Mouse (Mus musculus): ENCODE data around the gene Actr2. TPM values are rescaled to one million over a fixed set of nuclear protein-coding genes. Genes with fewer than 3 reads are reported as not detected.

Gene Actr2
- polyA plus RNA-seq, 1 experiment from 2014 or later, result 103 TPM

GRCm38 (mm10) chr11:20059736-20060135, 53.0 kb downstream of the Actr2 start:
- WGBS, result 83% methylated on average over 3 of the region's 3 CpGs
- no peak overlapping the region for H3K9ac ChIP-seq (ENCODE audit: low read depth, low read length)
- no peak overlapping the region for H3K4me2 ChIP-seq (ENCODE audit: low read length)
- no peak for ATAC-seq (replicated peaks; ENCODE audit: low FRiP score, low read depth)
- TF ChIP-seq CTCF (IDR thresholded peaks at IDR 0.05; ENCODE audit: low read depth), result no peak
- H3K4me1 ChIP-seq (replicated peaks; ENCODE audit: insufficient read depth, low read length), result no peaks in the 10 kb centered on the region
- H3K9me3 ChIP-seq (replicated peaks; ENCODE audit: low read length), result no peaks in the 10 kb centered on the region
- no peak overlapping the region for H3K27ac ChIP-seq
- peaks cover 16% of the 10 kb centered on the region; the same call in 1 of the 2 replicates for H3K36me3 ChIP-seq (ENCODE audit: insufficient read depth, low read length)
- no peaks in the 10 kb centered on the region for H3K27me3 ChIP-seq (ENCODE audit: insufficient read depth, low read length)
- DNase-seq (ENCODE audit: low spot score), result no peak
- H3K4me3 ChIP-seq (replicated peaks; ENCODE audit: low read depth, low read length), result no peak overlapping the region

GRCm38 (mm10) chr11:20057429-20057828, 55.3 kb downstream of the Actr2 start:
- WGBS, result 98% methylated on average over 2 of the region's 2 CpGs
- Histone ChIP-seq H3K4me1 (replicated peaks; ENCODE audit: insufficient read depth, low read length) (no peaks in the 10 kb centered on the region), H3K9me3 (replicated peaks; ENCODE audit: low read length) (no peaks in the 10 kb centered on the region), H3K27ac (no peak overlapping the region), H3K36me3 (ENCODE audit: insufficient read depth, low read length) (peaks cover 10% of the 10 kb centered on the region; the same call in 1 of the 2 replicates), H3K27me3 (ENCODE audit: insufficient read depth, low read length) (no peaks in the 10 kb centered on the region), H3K9ac (ENCODE audit: low read depth, low read length) (no peak overlapping the region), H3K4me3 (replicated peaks; ENCODE audit: low read depth, low read length) (no peak overlapping the region), H3K4me2 (ENCODE audit: low read length) (no peak overlapping the region)
- ATAC-seq (replicated peaks; ENCODE audit: low FRiP score, low read depth) (no peak), DNase-seq (ENCODE audit: low spot score) (no peak)
- TF ChIP-seq CTCF (IDR thresholded peaks at IDR 0.05; ENCODE audit: low read depth), result no peak

- Histone ChIP-seq H3K27ac (no peak overlapping the region), H3K9me3 (replicated peaks; ENCODE audit: low read length) (no peaks in the 10 kb centered on the region), H3K36me3 (ENCODE audit: insufficient read depth, low read length) (peaks cover 8% of the 10 kb centered on the region; the same call in 1 of the 2 replicates), H3K27me3 (ENCODE audit: insufficient read depth, low read length) (no peaks in the 10 kb centered on the region), H3K4me3 (replicated peaks; ENCODE audit: low read depth, low read length) (no peak overlapping the region), H3K9ac (ENCODE audit: low read depth, low read length) (no peak overlapping the region), H3K4me2 (ENCODE audit: low read length) (no peak overlapping the region), H3K4me1 (replicated peaks; ENCODE audit: insufficient read depth, low read length) (no peaks in the 10 kb centered on the region)
- no peak for ATAC-seq (replicated peaks; ENCODE audit: low FRiP score, low read depth)
- WGBS, result 84% methylated on average over 1 of the region's 1 CpGs
- peak; percentile 33 for TF ChIP-seq CTCF (IDR thresholded peaks at IDR 0.05; ENCODE audit: low read depth)
- no peak for DNase-seq (ENCODE audit: low spot score)
Measured at GRCm38 (mm10) chr11:20056168-20056567, 56.5 kb downstream of the Actr2 start.

GRCm38 (mm10) chr11:20054617-20055016, 58.1 kb downstream of the Actr2 start:
- DNase-seq (ENCODE audit: low spot score), result no peak
- Histone ChIP-seq H3K9ac (ENCODE audit: low read depth, low read length) (no peak overlapping the region), H3K27ac (no peak overlapping the region), H3K4me1 (replicated peaks; ENCODE audit: insufficient read depth, low read length) (no peaks in the 10 kb centered on the region), H3K27me3 (ENCODE audit: insufficient read depth, low read length) (no peaks in the 10 kb centered on the region), H3K9me3 (replicated peaks; ENCODE audit: low read length) (no peaks in the 10 kb centered on the region), H3K36me3 (ENCODE audit: insufficient read depth, low read length) (no peaks in the 10 kb centered on the region), H3K4me3 (replicated peaks; ENCODE audit: low read depth, low read length) (no peak overlapping the region), H3K4me2 (ENCODE audit: low read length) (no peak overlapping the region)
- ATAC-seq (replicated peaks; ENCODE audit: low FRiP score, low read depth), result no peak
- 35% methylated on average over 5 of the region's 5 CpGs for WGBS
- no peak for TF ChIP-seq CTCF (IDR thresholded peaks at IDR 0.05; ENCODE audit: low read depth)

GRCm38 (mm10) chr11:20053951-20054350, 58.8 kb downstream of the Actr2 start:
- 82% methylated on average over 3 of the region's 3 CpGs for WGBS
- DNase-seq (ENCODE audit: low spot score), result no peak
- Histone ChIP-seq H3K27ac (no peak overlapping the region), H3K9me3 (replicated peaks; ENCODE audit: low read length) (no peaks in the 10 kb centered on the region), H3K36me3 (ENCODE audit: insufficient read depth, low read length) (no peaks in the 10 kb centered on the region), H3K4me2 (ENCODE audit: low read length) (no peak overlapping the region), H3K4me3 (replicated peaks; ENCODE audit: low read depth, low read length) (no peak overlapping the region), H3K27me3 (ENCODE audit: insufficient read depth, low read length) (no peaks in the 10 kb centered on the region), H3K4me1 (replicated peaks; ENCODE audit: insufficient read depth, low read length) (no peaks in the 10 kb centered on the region), H3K9ac (ENCODE audit: low read depth, low read length) (no peak overlapping the region)
- no peak for TF ChIP-seq CTCF (IDR thresholded peaks at IDR 0.05; ENCODE audit: low read depth)
- ATAC-seq (replicated peaks; ENCODE audit: low FRiP score, low read depth), result no peak

GRCm38 (mm10) chr11:20052814-20053536, 59.7 kb downstream of the Actr2 start:
- ATAC-seq (replicated peaks; ENCODE audit: low FRiP score, low read depth) (no peak), DNase-seq (ENCODE audit: low spot score) (no peak)
- Histone ChIP-seq H3K4me2 (ENCODE audit: low read length) (no peak overlapping the region), H3K4me1 (replicated peaks; ENCODE audit: insufficient read depth, low read length) (no peaks in the 10 kb centered on the region), H3K36me3 (ENCODE audit: insufficient read depth, low read length) (no peaks in the 10 kb centered on the region), H3K27ac (no peak overlapping the region), H3K27me3 (ENCODE audit: insufficient read depth, low read length) (no peaks in the 10 kb centered on the region), H3K4me3 (replicated peaks; ENCODE audit: low read depth, low read length) (no peak overlapping the region), H3K9me3 (replicated peaks; ENCODE audit: low read length) (no peaks in the 10 kb centered on the region), H3K9ac (ENCODE audit: low read depth, low read length) (no peak overlapping the region)
- WGBS, result 64% methylated on average over 13 of the region's 13 CpGs
- no peak for TF ChIP-seq CTCF (IDR thresholded peaks at IDR 0.05; ENCODE audit: low read depth)

Data from kidney, postnatal 0 days (tissue).